Mouse (Mus musculus) brown adipose tissue, adult 24 weeks (tissue): ENCODE data around the gene Coq3. TPM values are rescaled to one million over a fixed set of nuclear protein-coding genes. Genes with fewer than 3 reads are reported as not detected.

Experiments
- H3K27ac ChIP-seq: fragments of 200-500 bp; replicated peaks from 2 replicates; pipeline ENCODE4 v1.5.1; 2012; ENCODE audit warnings: low read depth, mild to moderate bottlenecking, low read length
- H3K4me1 ChIP-seq: fragments of 200-500 bp; 2 replicates; pipeline ENCODE4 v1.6.1; 2012; ENCODE audit warnings: low read length, mixed read lengths; ENCODE audit not compliant: control insufficient read depth, insufficient read depth, insufficient read length
- H3K4me3 ChIP-seq: fragments of 200-500 bp; 2 replicates; pipeline ENCODE4 v1.5.1; 2012; ENCODE audit warnings: low read depth, mild to moderate bottlenecking, low read length, moderate library complexity; ENCODE audit not compliant: insufficient read depth
- polyA plus RNA-seq: library from polyadenylated mRNA; stranded (reverse); fragments of >200 nt; gene quantifications from 2 replicates; pipeline ENCODE4 v1.2.4, GENCODE M21; 2012; ENCODE audit not compliant: missing spikeins, insufficient read depth, insufficient read length

Gene Coq3
- polyA plus RNA-seq, 1 experiment, result 31.5 TPM

GRCm38 (mm10) chr4:21944672-21945071 is 65.2 kb downstream of the Coq3 start:
- Histone ChIP-seq H3K4me1 (no peaks in the 10 kb centered on the region), H3K4me3 (no peak overlapping the region), H3K27ac (no peak overlapping the region)

GRCm38 (mm10) chr4:21951444-21951843 is 72.0 kb downstream of the Coq3 start:
- Histone ChIP-seq H3K4me3 (no peak overlapping the region), H3K27ac (no peak overlapping the region), H3K4me1 (no peaks in the 10 kb centered on the region)

GRCm38 (mm10) chr4:21952255-21952654 is 72.8 kb downstream of the Coq3 start:
- H3K4me1 ChIP-seq, result no peaks in the 10 kb centered on the region
- H3K4me3 ChIP-seq, result no peak overlapping the region
- no peak overlapping the region for H3K27ac ChIP-seq

GRCm38 (mm10) chr4:21957570-21958321 is 78.3 kb downstream of the Coq3 start:
- Histone ChIP-seq H3K4me3 (no peak overlapping the region), H3K4me1 (no peaks in the 10 kb centered on the region), H3K27ac (no peak overlapping the region)

Other genes starting within 250 kb of the Coq3 start
- not detected in 2 replicates for gene Prdm13, start 193.7 kb upstream of the Coq3 start, polyA plus RNA-seq
- gene Ccnc, start 152.0 kb upstream of the Coq3 start, polyA plus RNA-seq, result 25.5 and 30.2 TPM in 2 replicates
- gene Usp45, start 112.5 kb upstream of the Coq3 start, polyA plus RNA-seq, result 8.4 and 9.5 TPM in 2 replicates
- 44.4 and 45.0 TPM in 2 replicates for gene Tstd3, start 112.5 kb upstream of the Coq3 start, polyA plus RNA-seq
- 41.0 and 57.9 TPM in 2 replicates for gene Pnisr, start 32.1 kb upstream of the Coq3 start, polyA plus RNA-seq
- 0.42 TPM in 1 of 2 replicates, not detected in the other for gene Faxc, start 51.7 kb downstream of the Coq3 start, polyA plus RNA-seq